Mouse (Mus musculus) intestine, postnatal 0 days (tissue): ENCODE measurements around the gene Smpd3. TPM values are rescaled to one million over a fixed set of nuclear protein-coding genes. Genes with fewer than 3 reads are reported as not detected.

ENCODE experiments used
- ATAC-seq: fragments of 200-750 bp; cut with Nextera tagmentation; 2 replicates; pipeline ENCODE4 v1.8.0; 2017; ENCODE audit warnings: mild to moderate bottlenecking, moderate TSS enrichment, moderate library complexity
- H3K27ac ChIP-seq: fragments of 300-500 bp; sonication (generic); 2 replicates; pipeline ENCODE4 v1.5.1; 2014; ENCODE audit warnings: mild to moderate bottlenecking, low read depth, low read length, moderate library complexity
- H3K27me3 ChIP-seq: fragments of 300-500 bp; sonication (generic); replicated peaks from 2 replicates; pipeline ENCODE4 v1.6.1; 2014; ENCODE audit warnings: low read length, mixed read lengths; ENCODE audit not compliant: control insufficient read depth, insufficient read depth
- H3K36me3 ChIP-seq: fragments of 300-500 bp; sonication (generic); 2 replicates; pipeline ENCODE4 v1.6.1; 2014; ENCODE audit warnings: mild to moderate bottlenecking, moderate library complexity; ENCODE audit not compliant: control insufficient read depth, insufficient read depth
- H3K4me1 ChIP-seq: fragments of 300-500 bp; sonication (generic); replicated peaks from 2 replicates; pipeline ENCODE4 v1.6.1; 2014; ENCODE audit warnings: antibody characterized with exemption, low read length, mixed read lengths; ENCODE audit not compliant: control insufficient read depth, insufficient read depth
- H3K4me2 ChIP-seq: fragments of 300-500 bp; sonication (generic); replicated peaks from 2 replicates; pipeline ENCODE4 v1.6.1; 2014; ENCODE audit warnings: low read depth, mild to moderate bottlenecking, moderate library complexity
- H3K4me3 ChIP-seq: fragments of 300-500 bp; sonication (generic); 2 replicates; pipeline ENCODE4 v1.5.1; 2014; ENCODE audit warnings: low read depth, low read length
- H3K9ac ChIP-seq: fragments of 300-500 bp; sonication (generic); 2 replicates; pipeline ENCODE4 v1.6.1; 2014; ENCODE audit warnings: mild to moderate bottlenecking, low read depth, low read length
- H3K9me3 ChIP-seq: fragments of 300-500 bp; sonication (generic); 2 replicates; pipeline ENCODE4 v1.6.1; 2016; ENCODE audit warnings: mixed run types; ENCODE audit not compliant: control insufficient read depth
- CTCF ChIP-seq: sonication (generic); IDR thresholded peaks from 2 replicates; pipeline ENCODE4 v1.5.1; 2016; ENCODE audit warnings: low read depth, mild to moderate bottlenecking, control low read depth, antibody characterized with exemption, moderate library complexity
- WGBS: fragments of 180-500 bp; shearing (Covaris S2); extraction: QIAGEN DNeasy Blood & Tissue Kit; methylation state at CpG from one replicate; pipeline ENCODE4 v1.1.7; 2014; 5-methylcytosine and 5-hydroxymethylcytosine counted together
- polyA plus RNA-seq: library from polyadenylated mRNA; unstranded; fragments of >200 nt; fragmentation: Nextera tagmentation; extraction: Ambion mirVana; gene quantifications from 2 replicates; pipeline ENCODE4 v1.2.1, GENCODE M21; 2015

The Smpd3 gene
- polyA plus RNA-seq, 1 experiment from 2014 or later: 10.6 TPM

DNA sequence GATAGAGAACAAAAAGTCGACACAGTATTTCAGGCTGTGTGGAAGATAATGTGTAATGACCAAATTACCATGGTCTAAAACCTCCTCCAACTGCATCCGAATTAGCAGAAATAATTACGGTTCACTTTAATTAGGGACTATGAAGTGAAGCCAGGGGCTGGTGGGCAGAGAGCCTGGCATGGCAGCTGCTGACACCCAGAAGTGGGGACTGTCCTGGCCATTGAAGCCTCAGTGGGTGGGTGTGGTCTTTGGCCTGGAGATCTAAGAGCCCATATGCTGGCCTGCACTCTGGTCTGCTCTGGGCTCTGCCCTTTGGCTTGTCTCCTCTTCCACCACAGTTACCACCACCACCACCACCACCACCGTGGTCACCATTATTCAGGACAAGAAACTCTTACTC lies 73.9 kb downstream of the Smpd3 start:
- Histone ChIP-seq H3K36me3 (peaks cover 16% of the 10 kb centered on the region), H3K27me3 (no peaks in the 10 kb centered on the region), H3K4me1 (no peaks in the 10 kb centered on the region), H3K9me3 (no peaks in the 10 kb centered on the region), H3K27ac (no peak overlapping the region), H3K4me3 (no peak overlapping the region), H3K9ac (no peak overlapping the region), H3K4me2 (no peak overlapping the region)
- WGBS: 87% methylated on average over 4 of the region's 4 CpGs
- no peak for ATAC-seq
- TF ChIP-seq CTCF: no peak

DNA sequence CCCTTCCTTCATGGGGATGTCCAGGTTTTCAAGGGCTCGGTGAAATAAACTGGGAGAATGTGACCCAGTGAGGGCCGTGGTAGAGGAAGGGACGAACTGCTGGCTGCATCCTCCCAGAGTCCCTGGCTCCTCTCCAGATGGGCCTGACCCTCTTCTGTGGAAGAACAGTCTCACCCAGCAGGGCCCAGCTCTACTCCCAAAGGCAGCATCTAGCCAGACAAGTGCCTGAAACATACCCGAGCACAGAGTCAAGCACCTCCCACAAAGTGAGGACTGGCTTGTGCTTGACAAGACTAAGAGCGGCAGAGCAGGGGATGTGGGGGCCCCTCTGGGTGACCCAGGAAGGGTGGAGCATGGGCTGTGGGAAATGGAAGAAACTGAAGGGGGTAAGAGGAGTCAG lies 75.4 kb downstream of the Smpd3 start:
- WGBS: 47% methylated on average over 5 of the region's 5 CpGs
- no peak overlapping the region for H3K27ac ChIP-seq
- TF ChIP-seq CTCF: no peak
- no peak overlapping the region for H3K4me2 ChIP-seq
- no peaks in the 10 kb centered on the region for H3K27me3 ChIP-seq
- H3K4me3 ChIP-seq: no peak overlapping the region
- no peak for ATAC-seq
- H3K9me3 ChIP-seq: no peaks in the 10 kb centered on the region
- H3K9ac ChIP-seq: no peak overlapping the region
- peaks cover 25% of the 10 kb centered on the region for H3K36me3 ChIP-seq
- no peaks in the 10 kb centered on the region for H3K4me1 ChIP-seq

DNA sequence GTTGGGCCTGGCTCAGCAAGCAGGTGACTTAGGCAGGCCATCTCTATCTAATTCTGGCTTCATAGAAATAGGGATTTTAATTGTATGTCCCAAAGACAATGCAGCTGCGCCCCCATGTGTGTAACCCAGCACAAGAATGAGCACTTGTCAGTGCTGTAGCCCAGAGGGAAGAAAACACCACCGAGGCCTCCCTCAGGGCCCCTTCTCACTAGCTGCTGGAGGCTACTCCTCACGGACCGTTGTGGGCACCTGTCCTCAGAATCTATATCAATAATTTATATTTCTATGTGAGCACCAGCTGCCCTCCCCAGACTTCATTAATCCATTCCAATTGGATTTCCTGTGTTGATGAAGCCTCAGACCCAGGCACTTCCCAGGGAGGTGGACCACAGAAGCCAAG lies 76.9 kb downstream of the Smpd3 start:
- no peak for TF ChIP-seq CTCF
- Histone ChIP-seq H3K4me1 (no peaks in the 10 kb centered on the region), H3K27me3 (no peaks in the 10 kb centered on the region), H3K27ac (no peak overlapping the region), H3K9me3 (no peaks in the 10 kb centered on the region), H3K9ac (no peak overlapping the region), H3K36me3 (peaks cover 31% of the 10 kb centered on the region), H3K4me2 (no peak overlapping the region), H3K4me3 (no peak overlapping the region)
- ATAC-seq: no peak
- WGBS: 82% methylated on average over 4 of the region's 4 CpGs

DNA sequence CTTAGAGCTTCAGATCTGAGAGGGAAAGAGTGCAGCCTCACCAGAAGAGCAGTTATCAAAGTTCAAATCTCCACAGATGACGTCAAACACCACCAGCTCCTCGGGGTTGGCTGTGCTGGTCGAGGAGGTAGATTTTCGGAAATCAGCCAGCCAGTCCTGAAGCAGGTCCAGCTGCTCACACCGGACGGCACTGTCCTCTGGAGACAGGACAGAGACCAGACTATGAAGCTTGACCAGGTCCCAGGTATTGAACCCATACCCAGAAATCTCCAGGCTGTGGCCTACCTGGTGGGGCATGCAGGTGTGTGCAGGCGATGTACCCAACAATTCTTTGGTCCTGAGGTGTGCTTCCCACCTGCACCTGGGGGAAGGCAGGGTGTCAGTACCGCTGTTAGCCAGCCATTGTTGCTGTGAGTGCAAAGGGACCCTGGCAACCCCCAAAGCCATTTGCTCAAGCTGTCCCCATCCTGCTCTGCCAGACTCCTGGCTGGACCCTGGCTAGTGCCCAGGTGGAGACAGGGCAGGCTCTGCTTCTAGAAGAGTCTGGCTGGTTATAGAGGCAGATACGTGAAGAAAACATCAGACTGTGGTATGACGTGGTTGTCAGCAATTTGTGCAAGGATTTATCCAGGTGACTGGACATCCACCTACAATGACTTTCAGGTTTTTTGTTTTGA lies 78.1 kb downstream of the Smpd3 start:
- Histone ChIP-seq H3K27ac (no peak overlapping the region), H3K36me3 (peaks cover 38% of the 10 kb centered on the region), H3K9me3 (no peaks in the 10 kb centered on the region), H3K4me3 (no peak overlapping the region), H3K9ac (no peak overlapping the region), H3K4me2 (no peak overlapping the region), H3K27me3 (no peaks in the 10 kb centered on the region), H3K4me1 (no peaks in the 10 kb centered on the region)
- 88% methylated on average over 10 of the region's 10 CpGs for WGBS
- TF ChIP-seq CTCF: no peak
- ATAC-seq: no peak

DNA sequence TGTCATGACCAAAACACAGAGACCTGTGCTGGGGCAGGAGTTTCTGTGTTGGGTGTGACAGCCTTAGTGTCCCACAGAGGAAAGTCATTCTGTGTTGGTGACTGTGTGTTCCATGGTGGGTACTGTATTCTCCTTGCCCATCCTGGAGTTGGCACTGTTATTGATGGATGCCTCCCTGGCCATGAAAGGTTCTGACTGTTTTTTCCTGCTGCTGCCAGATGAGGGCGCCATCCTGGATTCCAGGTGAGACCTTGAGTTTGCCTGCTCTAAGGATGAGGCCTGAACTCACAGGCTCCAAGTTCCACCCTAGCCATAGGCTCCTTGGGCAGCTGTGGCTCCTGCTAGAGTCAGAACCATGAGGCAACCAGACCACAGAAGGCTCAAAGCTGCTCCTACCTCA lies 79.6 kb downstream of the Smpd3 start:
- no peak overlapping the region for H3K27ac ChIP-seq
- H3K9ac ChIP-seq: no peak overlapping the region
- no peak overlapping the region for H3K4me3 ChIP-seq
- H3K4me1 ChIP-seq: no peaks in the 10 kb centered on the region
- ATAC-seq: no peak
- H3K36me3 ChIP-seq: peaks cover 46% of the 10 kb centered on the region
- no peaks in the 10 kb centered on the region for H3K9me3 ChIP-seq
- no peak overlapping the region for H3K4me2 ChIP-seq
- 25% methylated on average over 1 of the region's 1 CpGs for WGBS
- H3K27me3 ChIP-seq: no peaks in the 10 kb centered on the region
- TF ChIP-seq CTCF: peak; percentile 72

DNA sequence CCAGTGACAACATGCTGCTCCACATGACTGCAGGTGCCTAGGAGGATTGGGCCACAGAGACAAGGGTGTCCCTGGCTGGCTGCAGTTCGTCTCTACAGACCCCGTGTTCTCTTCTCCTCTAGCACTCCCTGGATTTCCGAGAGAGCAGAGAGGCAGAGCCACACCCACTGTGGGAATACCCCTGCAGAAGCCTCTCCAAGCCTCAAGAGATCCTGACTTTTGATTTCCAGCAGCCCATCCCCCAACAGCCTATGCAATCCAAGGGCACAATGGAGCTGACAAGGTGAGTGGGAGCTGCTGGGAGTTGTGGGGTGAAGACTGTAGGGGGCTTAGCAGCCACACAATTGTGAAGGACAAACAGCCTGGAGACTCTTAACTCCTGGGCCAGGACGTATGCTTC lies 87.6 kb downstream of the Smpd3 start:
- Histone ChIP-seq H3K36me3 (peaks cover 62% of the 10 kb centered on the region), H3K4me2 (no peak overlapping the region), H3K9me3 (no peaks in the 10 kb centered on the region), H3K27ac (no peak overlapping the region), H3K27me3 (no peaks in the 10 kb centered on the region), H3K4me3 (no peak overlapping the region), H3K9ac (no peak overlapping the region), H3K4me1 (no peaks in the 10 kb centered on the region)
- TF ChIP-seq CTCF: no peak
- 65% methylated on average over 4 of the region's 4 CpGs for WGBS
- ATAC-seq: no peak

DNA sequence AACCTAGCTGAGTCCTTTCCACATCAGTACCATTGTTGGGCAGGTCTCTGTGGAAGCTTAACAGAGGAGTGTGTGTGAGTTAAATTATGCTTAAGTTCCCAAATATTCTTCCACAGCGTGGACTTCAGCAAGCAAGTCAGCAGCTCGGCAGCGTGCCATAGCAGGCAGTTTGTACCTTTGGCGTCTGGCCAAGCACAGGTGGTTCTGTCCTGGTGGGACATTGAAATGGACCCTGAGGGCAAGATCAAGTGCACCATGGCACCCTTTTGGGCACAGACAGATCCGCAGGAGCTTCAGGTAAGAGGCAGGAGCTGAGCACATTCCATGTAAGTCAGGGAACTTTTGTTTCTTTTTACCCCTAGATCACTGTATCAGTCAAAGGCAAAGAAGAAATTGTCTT lies 100.7 kb downstream of the Smpd3 start:
- H3K9me3 ChIP-seq: no peaks in the 10 kb centered on the region
- peaks cover 54% of the 10 kb centered on the region for H3K36me3 ChIP-seq
- no peaks in the 10 kb centered on the region for H3K4me1 ChIP-seq
- H3K27ac ChIP-seq: no peak overlapping the region
- WGBS: 72% methylated on average over 5 of the region's 5 CpGs
- H3K4me2 ChIP-seq: no peak overlapping the region
- no peak overlapping the region for H3K9ac ChIP-seq
- no peak for ATAC-seq
- H3K27me3 ChIP-seq: no peaks in the 10 kb centered on the region
- no peak overlapping the region for H3K4me3 ChIP-seq
- no peak for TF ChIP-seq CTCF
